Mouse (Mus musculus) spleen, adult 2 months (tissue): ENCODE data around the gene Pstpip1. TPM values are rescaled to one million over a fixed set of nuclear protein-coding genes. Genes with fewer than 3 reads are reported as not detected.

Source experiments
- DNase-seq, 2 experiments: peaks; one replicate each; pipeline versions ENCODE4 v3.0.0 to v3.0.0-alpha.2; 2012 to 2021; ENCODE audit warnings: low spot score in 2 of 2, low read depth in 1 of 2
- H3K27ac ChIP-seq: fragments of 200-500 bp; 2 replicates; pipeline ENCODE4 v1.5.1; 2012; ENCODE audit warnings: low read length, inconsistent platforms; ENCODE audit not compliant: insufficient read depth
- H3K27me3 ChIP-seq: fragments of 200-500 bp; 2 replicates; pipeline ENCODE4 v1.6.1; 2012; ENCODE audit warnings: mild to moderate bottlenecking, moderate library complexity, low read length, inconsistent platforms; ENCODE audit not compliant: control insufficient read depth, insufficient read depth
- H3K36me3 ChIP-seq: fragments of 200-500 bp; 2 replicates; pipeline ENCODE4 v1.6.1; 2012; ENCODE audit warnings: mild to moderate bottlenecking, low read length, inconsistent platforms; ENCODE audit not compliant: control insufficient read depth, insufficient read depth
- H3K4me1 ChIP-seq: fragments of 200-500 bp; 2 replicates; pipeline ENCODE4 v1.6.1; 2011; ENCODE audit warnings: inconsistent platforms; ENCODE audit not compliant: control insufficient read depth, insufficient read depth, insufficient read length
- H3K4me3 ChIP-seq: fragments of 200-500 bp; 2 replicates; pipeline ENCODE4 v1.5.1; 2011; ENCODE audit warnings: mild to moderate bottlenecking, inconsistent platforms; ENCODE audit not compliant: insufficient read depth, insufficient read length; ENCODE audit errors: extremely low read depth
- CTCF ChIP-seq: fragments of 200-500 bp; IDR thresholded peaks from 2 replicates; pipeline ENCODE4 v1.5.1; 2011; ENCODE audit warnings: mild to moderate bottlenecking, inconsistent platforms; ENCODE audit not compliant: insufficient read depth, insufficient read length, insufficient replicate concordance; ENCODE audit errors: extremely low read depth
- POLR2A ChIP-seq: fragments of 200-500 bp; IDR thresholded peaks from 2 replicates; pipeline ENCODE4 v1.6.1; 2011; ENCODE audit warnings: low read depth, low read length, inconsistent platforms
- WGBS: fragments of 180-500 bp; shearing (Covaris S2); methylation state at CpG from one replicate; pipeline ENCODE4 v1.1.7; 2018; 5-methylcytosine and 5-hydroxymethylcytosine counted together
- polyA plus RNA-seq: library from polyadenylated mRNA; depleted of rRNA; stranded (reverse); fragments of >200 nt; gene quantifications from 2 replicates; pipeline ENCODE4 v1.2.3, GENCODE M21; 2012

Pstpip1 gene
- polyA plus RNA-seq, 1 experiment, result 51.8 TPM

DNA sequence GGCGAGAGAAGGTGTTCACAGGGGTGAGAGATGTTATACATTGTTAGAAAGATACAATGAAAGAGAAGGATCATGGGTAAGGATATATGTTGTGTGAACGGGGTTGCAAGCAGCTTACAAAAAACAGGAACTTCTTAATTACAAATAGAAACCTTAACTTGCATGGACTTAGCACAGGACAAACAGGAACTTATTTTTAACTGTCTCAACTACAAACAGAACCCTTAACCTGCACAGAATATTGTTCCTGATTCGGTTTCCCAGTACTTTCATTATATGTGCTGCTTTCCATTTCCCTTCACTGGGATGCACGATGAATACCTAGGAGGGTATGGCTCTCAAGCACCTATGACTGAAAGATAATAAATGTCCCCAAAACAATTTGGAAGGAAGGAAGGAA lies 21.8 kb upstream of the Pstpip1 start:
- no peak for DNase-seq
- 52% methylated on average over 4 of the region's 4 CpGs for WGBS
- no peaks in the 10 kb centered on the region for H3K4me1 ChIP-seq

GRCm38 (mm10) chr9:56068630-56069029 lies 21.1 kb upstream of the Pstpip1 start:
- Histone ChIP-seq H3K4me3 (no peak overlapping the region), H3K27ac (no peak overlapping the region), H3K27me3 (no peaks in the 10 kb centered on the region), H3K36me3 (no peaks in the 10 kb centered on the region; the same call in 1 of the 2 replicates), H3K4me1 (no peaks in the 10 kb centered on the region)
- DNase-seq, result no peak
- no peak for TF ChIP-seq POLR2A
- TF ChIP-seq CTCF, result no peak
- WGBS, result 100% methylated on average over 1 of the region's 1 CpGs

More for the DNA sequence above, 21.8 kb upstream of the Pstpip1 start:
- TF ChIP-seq POLR2A (no peak), CTCF (no peak)
- Histone ChIP-seq H3K36me3 (no peaks in the 10 kb centered on the region; the same call in 1 of the 2 replicates), H3K4me3 (no peak overlapping the region), H3K27me3 (no peaks in the 10 kb centered on the region), H3K27ac (no peak overlapping the region)

GRCm38 (mm10) chr9:56072861-56073260 lies 16.9 kb upstream of the Pstpip1 start:
- peaks cover 11% of the 10 kb centered on the region; the same call in 1 of the 2 replicates for H3K4me1 ChIP-seq
- H3K36me3 ChIP-seq, result no peaks in the 10 kb centered on the region
- H3K4me3 ChIP-seq, result no peak overlapping the region
- 75% methylated on average over 2 of the region's 2 CpGs for WGBS
- no peaks in the 10 kb centered on the region for H3K27me3 ChIP-seq
- no peak overlapping the region for H3K27ac ChIP-seq
- TF ChIP-seq CTCF, result no peak
- no peak for TF ChIP-seq POLR2A
- no peak for DNase-seq

GRCm38 (mm10) chr9:56074863-56075262 lies 14.9 kb upstream of the Pstpip1 start:
- no peak for DNase-seq
- Histone ChIP-seq H3K27me3 (no peaks in the 10 kb centered on the region), H3K4me3 (no peak overlapping the region), H3K36me3 (no peaks in the 10 kb centered on the region), H3K27ac (peak overlapping the region; percentile 21; the same call in 1 of the 2 replicates), H3K4me1 (peaks cover 11% of the 10 kb centered on the region; the same call in 1 of the 2 replicates)
- TF ChIP-seq CTCF (no peak), POLR2A (no peak)
- 87% methylated on average over 12 of the region's 12 CpGs for WGBS

- TF ChIP-seq POLR2A, result no peak
- peak; percentile 72; the same call in 1 of the 2 replicates for TF ChIP-seq CTCF
- no peaks in the 10 kb centered on the region for H3K36me3 ChIP-seq
- 2% methylated on average over 4 of the region's 4 CpGs for WGBS
Measured at GRCm38 (mm10) chr9:56075264-56075663, 14.5 kb upstream of the Pstpip1 start.

DNA sequence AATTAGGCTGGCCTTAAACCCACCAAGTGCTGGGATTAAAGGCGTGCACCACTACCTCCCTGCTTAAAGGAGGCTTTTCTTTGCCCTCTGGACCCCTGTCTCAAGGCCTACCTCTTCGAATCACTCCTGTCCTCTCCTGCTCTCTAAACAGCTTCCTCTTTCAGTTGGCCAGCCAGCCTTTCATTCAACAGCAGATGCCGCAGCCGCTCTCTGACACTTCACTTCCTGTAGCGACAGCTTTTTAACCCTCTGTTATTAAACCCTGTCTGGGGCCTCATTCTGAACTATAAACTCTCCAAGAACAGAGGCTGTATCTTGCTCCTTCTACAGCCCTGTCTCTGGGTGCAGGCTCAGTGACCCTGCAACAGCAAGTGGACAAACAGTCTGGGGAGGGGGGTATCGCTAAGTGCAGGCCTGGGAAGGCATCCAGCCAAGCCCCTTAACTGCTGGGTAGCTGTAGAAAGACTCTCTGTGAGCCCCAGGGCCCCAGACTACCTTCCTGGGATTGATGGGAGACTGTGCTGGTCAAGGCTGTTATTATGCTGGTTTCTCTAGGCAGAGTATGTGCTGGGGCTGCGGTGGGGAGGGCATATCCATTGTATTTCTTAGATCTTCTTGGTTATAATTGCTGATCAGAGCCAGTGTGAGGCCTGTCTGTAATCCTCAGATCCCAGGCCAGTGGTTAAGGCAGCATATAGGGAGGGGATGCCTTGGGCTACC lies 13.7 kb upstream of the Pstpip1 start:
- DNase-seq, result peak; percentile 52 to 69
- no peak for TF ChIP-seq CTCF
- Histone ChIP-seq H3K27ac (peak overlapping the region; percentile 73), H3K4me1 (peaks cover 11% of the 10 kb centered on the region; the same call in 1 of the 2 replicates), H3K4me3 (no peak overlapping the region), H3K36me3 (no peaks in the 10 kb centered on the region), H3K27me3 (no peaks in the 10 kb centered on the region)
- 13% methylated on average over 7 of the region's 7 CpGs for WGBS

More at GRCm38 (mm10) chr9:56075264-56075663, 14.5 kb upstream of the Pstpip1 start:
- Histone ChIP-seq H3K4me3 (no peak overlapping the region), H3K27me3 (no peaks in the 10 kb centered on the region), H3K27ac (peak overlapping the region; percentile 73), H3K4me1 (peaks cover 11% of the 10 kb centered on the region; the same call in 1 of the 2 replicates)
- peak; percentile 55 to 84 for DNase-seq

DNA sequence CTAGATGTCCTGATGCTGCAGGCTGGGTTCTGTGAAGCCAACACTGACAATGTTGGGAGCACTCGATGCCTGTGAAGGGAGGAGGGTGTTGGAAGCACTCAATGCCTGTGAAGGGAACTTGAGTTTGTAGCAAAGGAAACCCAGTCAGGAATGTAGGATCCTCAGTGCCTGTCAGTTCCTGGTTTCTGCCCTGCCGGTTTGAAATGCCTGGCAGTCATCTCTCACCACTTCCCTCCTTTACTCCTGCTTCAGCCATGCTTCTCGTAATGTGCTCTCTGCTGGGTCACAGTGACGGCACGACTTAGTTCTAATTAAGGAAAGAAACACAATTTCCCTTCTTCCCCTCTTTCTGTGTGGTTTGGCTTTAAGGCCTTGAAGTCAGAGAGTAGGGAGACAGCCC lies 10.2 kb upstream of the Pstpip1 start:
- H3K4me1 ChIP-seq, result peaks cover 11% of the 10 kb centered on the region; the same call in 1 of the 2 replicates
- DNase-seq, result no peak
- WGBS, result 46% methylated on average over 5 of the region's 5 CpGs
- no peaks in the 10 kb centered on the region for H3K27me3 ChIP-seq
- H3K27ac ChIP-seq, result no peak overlapping the region
- TF ChIP-seq POLR2A (no peak), CTCF (no peak)
- H3K4me3 ChIP-seq, result no peak overlapping the region
- no peaks in the 10 kb centered on the region for H3K36me3 ChIP-seq
